Mouse (Mus musculus) T-cell, adult 2 months (primary cell): ENCODE measurements around the gene Agtrap.

Experiments
- DNase-seq: peaks from one replicate; pipeline ENCODE4 v3.0.0; 2022; ENCODE audit warnings: low spot score

Agtrap gene

GRCm38 (mm10) chr4:148104146-148104545, 16.3 kb upstream of the Agtrap start:
- DNase-seq: no peak

- DNase-seq: peak; percentile 54
Observed at GRCm38 (mm10) chr4:148101801-148102527, 14.1 kb upstream of the Agtrap start.

- no peak for DNase-seq
Observed at GRCm38 (mm10) chr4:148098666-148099065, 10.8 kb upstream of the Agtrap start.

DNA sequence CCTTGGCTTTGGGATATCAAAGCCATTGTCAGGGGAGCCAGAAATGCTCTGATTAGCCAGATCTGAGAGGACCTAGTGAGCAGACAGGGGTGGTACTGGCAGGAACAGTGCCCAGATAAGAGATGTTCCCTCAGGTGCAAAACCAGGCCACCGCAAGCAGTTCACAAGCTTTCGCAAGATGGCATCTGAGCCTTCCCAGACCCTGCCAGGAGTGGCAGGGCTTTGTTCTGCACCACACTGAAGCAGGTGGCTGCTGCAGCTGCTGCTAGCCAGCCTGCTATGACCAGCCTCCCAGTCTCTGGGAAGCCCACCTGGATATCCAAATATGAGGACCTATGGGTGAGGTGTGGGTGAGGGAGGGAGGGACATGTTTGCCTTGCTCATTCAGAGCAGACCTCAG, 10.1 kb upstream of the Agtrap start:
- no peak for DNase-seq

DNA sequence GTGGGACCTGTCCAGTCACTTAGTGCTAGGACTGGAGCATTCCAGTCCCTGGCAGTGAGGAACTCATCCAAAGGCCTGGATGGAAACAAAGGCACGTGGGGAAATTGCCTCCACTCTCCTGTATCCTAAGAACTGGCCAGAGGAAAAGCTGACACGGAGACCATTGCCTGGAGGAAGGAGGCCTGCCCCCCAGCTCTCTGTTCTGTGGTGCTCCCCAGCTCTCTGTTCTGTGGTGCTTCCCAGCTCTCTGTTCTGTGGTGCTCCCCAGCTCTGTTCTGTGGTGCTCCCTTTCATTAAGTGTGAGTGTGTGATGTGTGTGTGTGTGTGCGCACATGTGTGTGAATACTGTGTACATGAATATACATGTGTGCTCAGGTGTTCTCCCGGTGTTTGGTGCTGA, 7.2 kb upstream of the Agtrap start:
- no peak for DNase-seq

DNA sequence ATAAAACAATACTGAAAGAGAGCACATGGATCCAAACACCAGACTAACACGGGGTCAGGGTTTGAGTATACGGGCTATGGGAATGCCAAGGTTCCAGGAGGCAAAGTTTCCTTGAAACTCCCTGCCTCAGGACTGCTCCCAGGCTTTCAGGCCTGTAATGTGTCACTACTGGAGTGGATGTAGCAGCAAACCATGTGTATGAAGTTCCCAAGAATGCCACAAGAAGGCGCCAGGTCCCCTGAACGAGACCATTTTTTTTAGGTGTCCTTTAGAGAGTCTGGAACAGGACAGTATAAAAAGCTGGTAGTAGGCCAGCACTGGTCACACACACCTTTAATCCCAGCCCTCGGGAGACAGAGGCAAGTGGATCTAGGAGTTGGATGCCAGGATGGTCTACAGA, 6.3 kb upstream of the Agtrap start:
- DNase-seq: no peak

- DNase-seq: no peak
Observed at GRCm38 (mm10) chr4:148092551-148093271, 4.9 kb upstream of the Agtrap start.

DNA sequence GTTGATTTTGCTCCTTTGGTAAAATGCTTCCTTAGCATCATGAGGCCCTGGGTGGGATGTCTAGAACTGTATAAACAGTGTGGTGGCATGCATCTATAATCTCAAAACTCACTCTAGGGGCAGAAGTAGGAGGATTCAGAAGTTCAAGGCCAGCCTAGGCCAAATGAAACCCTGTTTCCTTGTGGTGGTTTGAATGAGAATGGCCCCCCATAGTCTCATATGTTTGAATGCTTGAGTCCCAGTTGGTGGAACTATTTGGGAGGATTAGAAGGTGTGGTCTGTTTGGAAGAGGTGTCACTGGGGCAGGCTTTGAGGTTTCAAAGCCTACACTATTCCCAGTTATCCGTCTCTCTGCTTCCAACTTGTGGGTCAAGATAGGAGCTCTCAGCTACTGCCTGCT, 3.4 kb upstream of the Agtrap start:
- DNase-seq: no peak

DNA sequence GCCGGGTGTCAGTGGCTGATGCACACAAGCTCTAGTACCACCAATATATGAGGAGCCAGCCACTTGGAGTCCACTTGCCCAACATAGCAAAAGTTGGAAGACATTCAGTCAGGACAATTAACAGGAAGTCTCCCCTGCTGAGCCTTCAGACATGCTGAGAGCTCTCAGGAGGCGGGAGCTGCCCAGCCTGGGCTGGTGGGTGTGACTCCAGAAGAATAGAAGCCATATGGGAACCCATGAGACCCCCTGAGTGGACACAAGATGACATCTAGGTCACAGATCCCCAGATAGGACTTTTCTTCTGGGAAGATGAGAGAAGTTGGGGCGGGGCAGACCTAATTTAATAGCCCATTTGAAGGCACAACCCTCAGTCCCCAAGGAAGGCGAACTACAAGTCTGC, 1.3 kb upstream of the Agtrap start:
- DNase-seq: no peak

DNA sequence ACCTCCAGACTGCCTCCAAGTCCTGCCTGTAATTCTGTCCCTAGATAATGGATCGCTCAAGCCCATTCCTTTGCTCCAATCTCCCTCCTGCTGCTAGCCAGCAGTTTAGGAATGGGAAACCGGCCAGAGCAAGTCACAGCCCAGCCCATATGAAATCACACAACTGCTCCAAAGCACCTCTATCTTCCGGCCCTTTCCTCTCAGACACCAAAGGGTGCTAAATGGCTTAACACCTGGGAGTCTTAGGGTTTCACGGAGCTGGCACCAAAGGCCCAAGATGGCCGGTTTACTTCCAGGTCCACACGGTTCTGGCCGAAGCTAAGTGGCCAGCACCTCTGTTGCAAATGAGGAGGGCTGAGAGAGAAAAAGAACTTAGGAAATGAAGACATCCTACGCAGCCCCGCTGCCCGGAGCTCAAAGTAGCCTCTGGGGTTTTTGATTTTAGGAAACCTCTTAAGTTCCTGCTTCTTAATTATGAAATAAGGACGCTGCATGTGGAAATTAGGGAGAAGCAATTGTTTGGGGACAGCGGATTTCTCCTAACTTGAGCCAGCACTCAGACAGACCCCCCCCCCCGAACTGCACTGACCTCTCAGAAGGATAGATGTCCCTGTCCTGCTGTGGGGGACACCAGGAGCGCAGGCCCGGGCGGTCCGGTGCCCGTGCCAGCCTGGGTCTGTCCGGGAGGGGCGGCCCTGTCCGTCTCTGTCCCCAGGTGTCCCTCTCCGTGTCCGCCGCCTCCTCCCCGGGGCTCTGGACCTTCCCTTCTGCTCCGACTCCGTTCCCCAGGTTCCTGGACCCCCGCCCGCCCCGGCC, 532 bp downstream of the Agtrap start:
- DNase-seq: no peak

- no peak for DNase-seq
Observed at GRCm38 (mm10) chr4:148085907-148086305, 1.9 kb downstream of the Agtrap start.

- no peak for DNase-seq
Observed at GRCm38 (mm10) chr4:148085131-148085906, 2.5 kb downstream of the Agtrap start.

DNA sequence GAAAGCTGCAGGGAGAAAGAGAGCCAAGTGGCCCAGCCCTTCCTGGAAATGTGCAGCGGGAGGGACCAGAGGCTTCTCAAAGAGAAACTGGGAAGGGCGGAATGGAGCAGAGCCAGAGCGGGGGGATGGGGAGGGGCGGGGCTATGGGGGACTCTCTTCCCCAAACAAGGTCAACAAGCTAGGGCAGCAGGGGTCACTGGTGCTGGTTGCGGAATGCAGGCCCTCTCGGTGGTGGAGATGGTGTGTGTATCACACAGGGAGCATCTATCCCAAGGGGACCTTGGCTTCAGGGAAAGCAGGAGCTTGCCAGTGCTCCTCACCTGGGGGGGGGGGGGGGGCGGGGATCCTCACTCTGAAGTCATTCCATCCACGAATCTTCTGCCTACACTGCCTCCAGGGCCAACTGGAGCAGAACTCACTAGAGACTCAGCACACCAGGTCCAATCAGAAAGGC, 3.5 kb downstream of the Agtrap start:
- DNase-seq: no peak

DNA sequence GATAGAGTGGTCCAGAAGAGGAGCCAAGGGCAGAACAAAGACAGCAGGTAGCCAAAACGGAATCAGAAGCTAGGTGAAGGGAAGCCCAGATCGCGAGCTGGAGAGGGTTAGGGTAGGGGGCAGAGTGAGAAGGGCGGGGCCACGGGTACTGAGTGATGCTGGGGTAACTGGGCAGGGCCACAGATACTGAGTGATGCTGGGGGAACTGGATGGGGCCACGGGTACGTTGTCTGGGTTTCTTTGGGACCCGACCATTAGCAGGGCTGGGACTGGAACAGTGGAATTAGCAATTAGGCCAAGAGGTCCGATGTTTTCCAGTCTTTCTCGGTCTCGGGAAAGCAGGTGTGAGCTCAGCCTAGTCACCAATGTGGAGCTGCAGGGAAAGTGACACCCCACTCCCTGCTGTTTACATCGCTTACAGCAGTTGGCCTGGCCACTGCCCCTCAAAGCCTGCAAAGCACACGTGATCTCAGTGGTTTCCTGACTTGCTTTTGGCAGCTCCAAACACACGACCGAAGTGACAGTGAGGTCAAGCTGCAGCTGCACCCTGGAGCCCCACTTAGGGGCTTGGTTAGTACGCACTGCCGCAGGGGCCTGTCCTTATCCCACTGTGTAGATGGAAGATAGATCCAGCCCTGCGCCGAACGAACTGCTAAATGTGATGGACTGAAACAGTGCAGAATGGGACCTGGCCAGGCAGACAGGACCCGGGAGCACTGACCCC, 4.5 kb downstream of the Agtrap start:
- peak; percentile 9 for DNase-seq

GRCm38 (mm10) chr4:148082257-148083044, 5.4 kb downstream of the Agtrap start:
- peak; percentile 58 for DNase-seq

DNA sequence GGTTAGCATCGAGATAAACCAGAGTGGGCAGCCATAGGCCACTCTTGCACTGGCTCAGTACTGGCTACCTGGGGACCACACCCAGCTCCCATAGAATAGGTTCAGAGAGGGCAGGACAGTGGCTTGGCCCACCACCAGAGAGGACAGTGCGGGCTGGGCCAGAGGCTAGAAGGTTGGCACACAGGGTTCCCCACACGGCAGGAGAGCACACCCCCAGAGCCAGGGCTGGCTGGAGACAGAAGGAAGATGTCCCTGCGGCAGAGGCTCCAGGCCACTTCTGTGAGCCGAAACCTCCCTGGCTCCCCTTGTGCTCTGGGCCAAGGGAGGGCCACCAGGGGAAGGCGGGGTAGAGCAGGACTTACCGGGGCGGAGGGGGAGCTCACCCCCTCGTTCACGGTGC, 6.6 kb downstream of the Agtrap start:
- no peak for DNase-seq

DNA sequence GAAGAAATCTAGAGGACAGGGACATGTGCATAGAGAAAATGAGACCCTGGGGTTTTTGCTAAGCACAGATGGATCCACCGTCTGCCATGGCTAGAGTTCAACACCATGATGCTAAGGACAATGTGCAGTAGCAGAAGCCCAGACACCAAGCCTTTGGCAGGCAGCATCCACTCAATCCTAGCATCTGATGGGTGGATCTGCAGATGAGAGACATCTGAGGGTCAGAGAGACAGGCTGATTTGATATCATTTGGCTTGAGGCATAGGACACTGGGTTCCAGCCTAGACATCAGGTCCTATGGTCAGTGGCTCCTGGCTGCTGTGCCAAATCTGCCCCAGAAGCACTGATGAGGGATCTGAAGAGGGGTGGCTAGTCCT, 7.2 kb downstream of the Agtrap start:
- DNase-seq: no peak

DNA sequence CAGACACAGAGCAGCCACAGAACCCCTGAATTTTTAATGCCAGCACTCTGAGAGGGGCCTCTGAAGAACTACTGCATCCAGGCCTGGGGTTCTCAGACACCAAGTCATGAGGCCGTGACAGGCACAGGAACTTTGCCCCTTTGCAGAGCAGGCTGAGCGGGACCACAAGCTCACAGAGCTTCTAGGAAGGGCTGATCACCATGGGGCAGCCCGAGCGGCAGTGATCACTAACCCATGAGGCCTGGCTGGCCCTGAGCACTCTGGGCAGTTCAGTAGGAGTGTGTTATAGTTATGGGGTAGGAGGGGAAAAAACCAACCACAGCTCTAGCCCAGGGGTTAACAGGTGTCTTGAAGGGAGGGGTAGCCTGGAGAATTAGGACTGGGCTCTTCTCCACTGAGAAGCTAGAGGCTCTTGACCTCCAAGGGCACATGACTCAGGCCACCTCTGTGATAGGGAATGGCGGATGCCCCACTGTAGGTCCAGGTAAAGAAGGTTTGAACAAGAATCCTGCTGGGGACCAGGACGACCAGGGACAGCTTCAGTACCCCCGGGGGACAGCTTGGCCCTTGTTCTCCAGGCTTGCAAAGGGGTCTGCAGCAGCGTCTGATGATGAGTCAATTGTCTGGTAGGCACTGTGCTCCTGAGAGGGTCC, 7.8 kb downstream of the Agtrap start:
- no peak for DNase-seq

- no peak for DNase-seq
Observed at GRCm38 (mm10) chr4:148079212-148079611, 8.6 kb downstream of the Agtrap start.

- DNase-seq: no peak
Observed at GRCm38 (mm10) chr4:148075881-148076280, 11.9 kb downstream of the Agtrap start.
